Mouse (Mus musculus) large intestine, adult 2 months (tissue): ENCODE data around the gene Dnm2. TPM values are rescaled to one million over a fixed set of nuclear protein-coding genes. Genes with fewer than 3 reads are reported as not detected.
"Not testable (repeated sequence)": the region's sequence is repeated elsewhere in the genome, so short reads cannot be mapped to it uniquely, and the experiment has no call there.

Source experiments
- DNase-seq: peaks from one replicate; pipeline ENCODE4 v3.0.0-alpha.2; 2012; ENCODE audit warnings: low read depth, low spot score
- WGBS: fragments of 180-500 bp; shearing (Covaris S2); methylation state at CpG from one replicate; pipeline ENCODE4 v1.1.7; 2018; 5-methylcytosine and 5-hydroxymethylcytosine counted together
- polyA plus RNA-seq: library from polyadenylated mRNA; depleted of rRNA; stranded (reverse); fragments of >200 nt; gene quantifications from 2 replicates; pipeline ENCODE4 v1.2.3, GENCODE M21; 2012

The Dnm2 gene
- polyA plus RNA-seq, 1 experiment, result 161 TPM

- whole genome bisulfite sequencing, result 78% methylated on average over 2 of the region's 2 CpGs
- no peak for DNase-seq
Measured at GRCm38 (mm10) chr9:21453459-21453858, 28.8 kb downstream of the Dnm2 start.

GRCm38 (mm10) chr9:21454556-21454955, 29.8 kb downstream of the Dnm2 start:
- no peak for DNase-seq
- WGBS, result 55% methylated on average over 4 of the region's 4 CpGs

- DNase-seq, result no peak
- WGBS, result 25% methylated on average over 4 of the region's 4 CpGs
Measured at GRCm38 (mm10) chr9:21455103-21455770, 30.5 kb downstream of the Dnm2 start.

- no peak for DNase-seq
- 60% methylated on average over 7 of the region's 7 CpGs for WGBS
Measured at GRCm38 (mm10) chr9:21456246-21456929, 31.7 kb downstream of the Dnm2 start.

- WGBS, result 78% methylated on average over 10 of the region's 10 CpGs
- DNase-seq, result no peak
Measured at GRCm38 (mm10) chr9:21456930-21457634, 32.4 kb downstream of the Dnm2 start.

- 33% methylated on average over 3 of the region's 3 CpGs for WGBS
- DNase-seq, result no peak
Measured at GRCm38 (mm10) chr9:21458821-21459220, 34.1 kb downstream of the Dnm2 start.

GRCm38 (mm10) chr9:21460400-21460940, 35.8 kb downstream of the Dnm2 start:
- WGBS, result 64% methylated on average over 3 of the region's 3 CpGs
- no peak for DNase-seq

GRCm38 (mm10) chr9:21463138-21463590, 38.5 kb downstream of the Dnm2 start:
- no peak for DNase-seq
- 30% methylated on average over 5 of the region's 5 CpGs for WGBS

- DNase-seq, result no peak
- WGBS, result 76% methylated on average over 3 of the region's 3 CpGs
Measured at GRCm38 (mm10) chr9:21463766-21464564, 39.3 kb downstream of the Dnm2 start.

GRCm38 (mm10) chr9:21464565-21464928, 39.8 kb downstream of the Dnm2 start:
- WGBS, result 95% methylated on average over 7 of the region's 7 CpGs
- DNase-seq, result not testable (repeated sequence)

GRCm38 (mm10) chr9:21469032-21470024, 44.6 kb downstream of the Dnm2 start:
- 73% methylated on average over 20 of the region's 20 CpGs for WGBS
- DNase-seq, result no peak

GRCm38 (mm10) chr9:21472913-21473312, 48.2 kb downstream of the Dnm2 start:
- WGBS, result 90% methylated on average over 4 of the region's 4 CpGs
- no peak for DNase-seq

GRCm38 (mm10) chr9:21477707-21478106, 53.0 kb downstream of the Dnm2 start:
- 97% methylated on average over 6 of the region's 6 CpGs for WGBS
- DNase-seq, result no peak

GRCm38 (mm10) chr9:21484065-21484464, 59.4 kb downstream of the Dnm2 start:
- WGBS, result 76% methylated on average over 4 of the region's 4 CpGs
- no peak for DNase-seq

GRCm38 (mm10) chr9:21488246-21488645, 63.5 kb downstream of the Dnm2 start:
- 96% methylated on average over 1 of the region's 2 CpGs for WGBS
- DNase-seq, result not testable (repeated sequence)

GRCm38 (mm10) chr9:21490696-21491095, 66.0 kb downstream of the Dnm2 start:
- WGBS, result 91% methylated on average over 9 of the region's 9 CpGs
- DNase-seq, result no peak

- 88% methylated on average over 2 of the region's 2 CpGs for WGBS
- no peak for DNase-seq
Measured at GRCm38 (mm10) chr9:21493907-21494306, 69.2 kb downstream of the Dnm2 start.

- 78% methylated on average over 9 of the region's 9 CpGs for WGBS
Measured at GRCm38 (mm10) chr9:21494726-21495125, 70.0 kb downstream of the Dnm2 start.

More at GRCm38 (mm10) chr9:21494726-21495125, 70.0 kb downstream of the Dnm2 start:
- no peak for DNase-seq
